Mouse (Mus musculus) brain, embryonic 14.5 days (tissue): ENCODE results near the gene Igfbp7.

ENCODE experiments used
- CTCF ChIP-seq: fragments of 200-500 bp; IDR thresholded peaks from 2 replicates; pipeline ENCODE4 v1.5.1; 2012; ENCODE audit warnings: inconsistent platforms, mild to moderate bottlenecking, moderate library complexity, borderline replicate concordance; ENCODE audit not compliant: insufficient read depth, insufficient read length; ENCODE audit errors: extremely low read depth
- POLR2A ChIP-seq: fragments of 200-500 bp; IDR thresholded peaks from 2 replicates; pipeline ENCODE4 v1.6.1; 2012; ENCODE audit warnings: mild to moderate bottlenecking, inconsistent platforms, borderline replicate concordance; ENCODE audit not compliant: poor library complexity, insufficient read depth, insufficient read length, severe bottlenecking; ENCODE audit errors: extremely low read depth

GRCm38 (mm10) chr5:77367682-77368081 lies 40.2 kb downstream of the Igfbp7 start:
- TF ChIP-seq POLR2A (no peak), CTCF (no peak)
